Mouse (Mus musculus) heart, embryonic 14.5 days (tissue): Measurements from ENCODE around the gene Hat1. TPM values are rescaled to one million over a fixed set of nuclear protein-coding genes. Genes with fewer than 3 reads are reported as not detected.

Source experiments
- ATAC-seq: fragments of 200-750 bp; cut with Nextera tagmentation; 2 replicates; pipeline ENCODE4 v1.8.0; 2017; ENCODE audit warnings: low read depth, moderate TSS enrichment; ENCODE audit not compliant: insufficient number of reproducible peaks, insufficient read depth, low FRiP score
- H3K27ac ChIP-seq, 2 experiments: fragments of 200-500 bp in 1 of 2; fragments of 300-500 bp in 1 of 2; sonication (generic) in 1 of 2; replicated peaks in 1 of 2; 2 replicates each; pipeline ENCODE4 v1.5.1; 2012 to 2014; ENCODE audit warnings: low read depth in 2 of 2, low read length in 2 of 2, control low read depth in 1 of 2, mild to moderate bottlenecking in 1 of 2, mixed read lengths in 1 of 2; ENCODE audit not compliant: control insufficient read depth in 1 of 2, insufficient read depth in 1 of 2
- H3K27me3 ChIP-seq: fragments of 300-500 bp; sonication (generic); 2 replicates; pipeline ENCODE4 v1.6.1; 2014; ENCODE audit warnings: mild to moderate bottlenecking, low read length, control low read depth; ENCODE audit not compliant: control insufficient read depth, insufficient read depth
- H3K36me3 ChIP-seq: fragments of 300-500 bp; sonication (generic); 2 replicates; pipeline ENCODE4 v1.6.1; 2014; ENCODE audit warnings: mild to moderate bottlenecking, control low read depth, low read length, mixed read lengths; ENCODE audit not compliant: control insufficient read depth, insufficient read depth
- H3K4me1 ChIP-seq, 2 experiments: fragments of 200-500 bp in 1 of 2; fragments of 300-500 bp in 1 of 2; sonication (generic) in 1 of 2; 2 replicates each; pipeline ENCODE4 v1.6.1; 2012 to 2014; ENCODE audit warnings: low read length in 2 of 2, control low read depth in 1 of 2, mixed read lengths in 1 of 2; ENCODE audit not compliant: control insufficient read depth in 2 of 2, insufficient read depth in 2 of 2
- H3K4me2 ChIP-seq: fragments of 300-500 bp; sonication (generic); 2 replicates; pipeline ENCODE4 v1.6.1; 2014; ENCODE audit warnings: mild to moderate bottlenecking, low read length
- H3K4me3 ChIP-seq, 2 experiments: fragments of 200-500 bp in 1 of 2; fragments of 300-500 bp in 1 of 2; sonication (generic) in 1 of 2; 2 replicates each; pipeline ENCODE4 v1.5.1; 2012 to 2014; ENCODE audit warnings: low read length in 2 of 2, mild to moderate bottlenecking in 2 of 2, control low read depth in 1 of 2, low read depth in 1 of 2, moderate library complexity in 1 of 2; ENCODE audit not compliant: control insufficient read depth in 1 of 2, insufficient read depth in 1 of 2
- H3K9ac ChIP-seq: fragments of 300-500 bp; sonication (generic); 2 replicates; pipeline ENCODE4 v1.6.1; 2014; ENCODE audit warnings: mild to moderate bottlenecking, low read length
- H3K9me3 ChIP-seq: fragments of 300-500 bp; sonication (generic); 2 replicates; pipeline ENCODE4 v1.6.1; 2016; ENCODE audit warnings: low read length, control low read depth; ENCODE audit not compliant: control insufficient read depth
- WGBS: fragments of 180-500 bp; shearing (Covaris S2); extraction: QIAGEN DNeasy Blood & Tissue Kit; methylation state at CpG from one replicate; pipeline ENCODE4 v1.1.7; 2014; 5-methylcytosine and 5-hydroxymethylcytosine counted together
- polyA plus RNA-seq: library from polyadenylated mRNA; unstranded; fragments of >200 nt; fragmentation: Nextera tagmentation; extraction: Ambion mirVana; gene quantifications from 2 replicates; pipeline ENCODE4 v1.2.1, GENCODE M21; 2014

The Hat1 gene
- polyA plus RNA-seq: 107 TPM in 2 replicates

DNA sequence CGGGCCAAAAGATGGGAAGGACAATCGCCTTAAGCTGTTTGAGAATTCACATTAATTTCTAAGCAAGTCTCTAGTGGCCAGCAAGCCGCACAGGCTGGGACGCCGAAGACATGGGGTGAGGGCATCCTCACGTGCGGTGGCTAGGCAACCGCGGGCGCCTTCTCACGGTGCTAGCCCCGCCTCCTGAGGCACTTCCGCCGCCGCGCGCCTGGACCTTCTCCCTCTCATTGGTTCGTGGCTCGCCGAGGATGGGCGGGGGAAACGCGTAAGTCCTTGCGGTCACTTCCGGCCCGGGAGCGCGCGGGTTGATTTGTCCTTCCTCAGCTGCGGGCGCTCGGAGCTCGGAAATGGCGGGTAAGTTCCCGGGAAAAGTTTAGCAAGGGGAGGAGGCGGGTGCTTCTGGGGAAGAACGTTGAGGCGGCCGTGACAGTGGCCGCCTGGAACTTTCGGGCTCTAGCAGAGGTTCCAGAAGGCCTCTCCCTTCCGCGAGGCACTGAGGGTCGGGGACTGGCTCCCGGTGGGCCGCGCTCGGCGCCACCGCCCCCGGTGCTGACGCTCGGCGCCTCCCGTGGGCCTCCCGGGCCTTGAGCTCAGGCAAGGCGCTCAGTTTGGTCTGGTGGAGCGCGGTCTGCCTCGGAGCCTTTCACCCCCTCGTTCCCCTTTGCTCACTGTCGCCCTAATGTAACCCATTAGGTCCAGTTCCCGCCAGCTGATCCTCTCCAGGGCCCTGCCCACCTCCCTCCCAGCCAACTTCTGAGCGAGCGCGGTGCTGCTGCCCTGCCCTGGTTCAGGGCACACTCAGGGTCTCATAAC, at the start of gene Hat1:
TSS of gene Hat1 (plus strand) at position 8 of the 813 bp plus-strand sequence.
- Histone ChIP-seq H3K27me3 (no peaks in the 10 kb centered on the region), H3K36me3 (peaks cover 16% of the 10 kb centered on the region), H3K4me1 (0 out of 4 replicates have a peak, but pooled peaks cover 0 to 3% of the 10 kb centered on the region in 2 experiments), H3K4me3 (peak within 1 kb of the TSS; percentile 81 to 84), H3K4me2 (peak within 1 kb of the TSS; percentile 72), H3K9ac (peak within 1 kb of the TSS; percentile 87), H3K9me3 (no peaks in the 10 kb centered on the region), H3K27ac (peak within 1 kb of the TSS; percentile 35 to 85)
- ATAC-seq: peak; percentile 97
- WGBS: under 1% methylated on average over 66 of the region's 66 CpGs

DNA sequence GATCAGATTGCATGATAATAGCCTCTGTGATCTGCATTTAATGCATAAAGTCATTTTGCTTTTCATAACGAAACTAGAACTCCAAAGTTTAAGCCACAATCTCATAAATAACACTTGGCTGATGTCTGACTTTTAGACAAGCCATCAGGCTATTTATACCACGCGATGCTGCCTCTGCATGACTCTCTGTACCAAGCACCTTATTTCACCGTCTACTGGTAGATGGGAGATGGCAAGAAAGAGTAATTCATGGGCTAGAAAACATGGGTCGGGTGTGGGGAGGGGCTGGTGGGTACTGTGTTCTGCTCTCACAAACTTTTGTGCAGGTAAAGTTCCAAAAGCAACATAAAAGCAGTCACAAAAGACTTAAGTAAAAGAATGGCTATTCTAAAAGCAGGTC, 48.6 kb upstream of the Hat1 start:
- no peak for ATAC-seq
- WGBS: 37% methylated on average over 5 of the region's 5 CpGs
- H3K4me3 ChIP-seq: no peak overlapping the region
- no peaks in the 10 kb centered on the region for H3K27me3 ChIP-seq
- H3K4me2 ChIP-seq: peak overlapping the region; percentile 31
- peaks cover 3 to 11% of the 10 kb centered on the region in 2 experiments for H3K4me1 ChIP-seq
- H3K9ac ChIP-seq: no peak overlapping the region
- peak overlapping the region; percentile 33 to 60; a peak in 3 of 4 replicates for H3K27ac ChIP-seq
- H3K36me3 ChIP-seq: peaks cover 45% of the 10 kb centered on the region
- no peaks in the 10 kb centered on the region for H3K9me3 ChIP-seq

DNA sequence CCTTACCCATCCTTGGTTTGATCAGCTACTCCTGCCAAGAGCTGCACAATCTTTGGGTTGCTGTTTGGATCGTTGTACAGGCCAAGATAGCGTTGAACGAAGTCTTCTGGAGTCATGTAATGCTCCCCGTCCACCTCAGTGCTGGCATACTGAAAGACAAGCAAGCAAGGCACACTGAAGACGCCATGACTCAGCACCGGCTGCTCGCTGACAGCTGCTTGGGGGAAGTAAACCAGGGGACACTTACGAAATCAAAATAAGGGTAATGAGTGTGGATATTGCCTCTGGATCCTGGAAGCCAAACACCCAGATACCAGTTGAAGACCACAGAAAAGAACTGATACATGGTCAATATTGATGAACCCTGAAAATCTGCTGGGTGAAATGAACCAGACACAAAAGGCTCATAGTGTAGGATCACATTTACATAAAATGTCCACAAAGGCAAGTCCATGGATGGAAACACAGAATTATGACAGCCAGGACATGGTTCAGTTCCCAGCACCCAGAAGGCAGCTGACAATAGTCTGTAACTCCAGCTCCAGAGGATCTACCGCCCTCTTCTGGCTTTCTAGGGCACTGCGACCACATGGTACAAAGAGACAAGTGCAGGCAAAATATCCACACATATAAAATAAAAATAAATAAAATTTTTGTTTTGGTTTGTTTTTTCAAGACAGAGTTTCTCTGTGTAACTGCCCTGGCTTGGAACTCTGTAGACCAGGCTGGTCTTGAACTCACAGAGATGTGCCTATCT, 44.7 kb upstream of the Hat1 start:
- Histone ChIP-seq H3K36me3 (peaks cover 29% of the 10 kb centered on the region), H3K9me3 (no peaks in the 10 kb centered on the region), H3K27ac (no peak overlapping the region), H3K9ac (no peak overlapping the region), H3K4me3 (no peak overlapping the region), H3K27me3 (no peaks in the 10 kb centered on the region), H3K4me1 (peaks cover 3 to 11% of the 10 kb centered on the region in 2 experiments), H3K4me2 (no peak overlapping the region)
- 91% methylated on average over 10 of the region's 10 CpGs for WGBS
- ATAC-seq: no peak

DNA sequence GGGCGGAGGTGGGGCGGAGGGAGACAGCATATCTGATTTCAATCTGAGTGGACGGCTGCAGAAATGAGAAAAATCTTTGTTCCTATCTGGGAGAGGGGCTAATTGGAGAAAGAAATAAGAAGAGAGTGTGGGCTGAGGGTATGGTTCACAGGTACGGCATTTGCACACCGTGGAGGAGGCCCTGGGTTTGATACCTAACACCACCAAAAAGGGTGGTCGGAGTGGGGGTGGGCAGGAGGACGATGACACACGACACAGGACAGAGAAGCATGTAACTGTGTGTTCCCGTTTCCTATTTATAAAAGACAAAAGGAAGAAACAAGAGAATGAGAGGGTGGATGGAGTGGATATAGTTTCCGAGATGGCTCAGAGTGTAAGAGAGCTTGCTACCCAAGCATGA, 41.6 kb upstream of the Hat1 start:
- 85% methylated on average over 10 of the region's 10 CpGs for WGBS
- H3K9ac ChIP-seq: no peak overlapping the region
- no peaks in the 10 kb centered on the region for H3K9me3 ChIP-seq
- H3K4me3 ChIP-seq: no peak overlapping the region
- H3K4me1 ChIP-seq: peaks cover 0 to 4% of the 10 kb centered on the region in 2 experiments; a peak in 2 of 4 replicates
- no peak overlapping the region for H3K27ac ChIP-seq
- ATAC-seq: no peak
- no peaks in the 10 kb centered on the region for H3K27me3 ChIP-seq
- no peak overlapping the region for H3K4me2 ChIP-seq
- H3K36me3 ChIP-seq: peaks cover 21% of the 10 kb centered on the region

DNA sequence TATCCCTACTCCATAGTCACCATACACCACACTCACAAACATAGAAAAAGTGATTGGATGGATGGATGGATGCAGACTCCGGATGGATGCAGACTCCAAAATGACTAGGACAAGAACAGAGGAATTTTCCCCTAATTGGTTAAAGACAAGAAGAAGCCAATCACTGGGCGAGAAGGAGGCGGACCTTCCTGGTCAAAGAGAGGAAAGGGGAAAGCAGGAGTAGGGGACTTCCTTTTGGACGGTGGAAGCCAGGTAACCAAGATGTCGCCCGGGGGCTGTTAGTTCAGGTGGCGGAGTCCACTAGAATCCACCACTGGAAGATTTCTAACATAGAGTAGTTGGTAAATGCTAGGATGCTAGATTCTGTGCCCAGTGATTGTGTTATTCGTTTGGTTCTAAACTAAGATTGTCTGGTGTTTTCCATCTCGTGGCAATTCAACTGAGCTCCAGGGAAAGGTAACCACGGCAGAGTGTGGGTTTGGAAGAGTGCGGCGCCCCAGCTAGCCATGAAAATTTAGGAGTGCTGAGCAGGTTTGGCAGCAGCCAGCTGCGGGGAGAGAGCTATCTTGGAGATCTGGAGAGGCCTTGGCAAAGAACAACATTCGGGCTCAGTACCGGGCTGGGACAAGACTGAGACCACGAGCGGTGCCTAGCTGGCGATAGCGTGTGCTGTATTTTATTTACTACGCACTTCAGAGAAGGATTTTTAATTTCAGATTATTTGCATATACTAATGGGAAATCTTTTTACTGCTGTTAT, 40.8 kb upstream of the Hat1 start:
- no peaks in the 10 kb centered on the region for H3K9me3 ChIP-seq
- no peak for ATAC-seq
- H3K27me3 ChIP-seq: no peaks in the 10 kb centered on the region
- H3K4me2 ChIP-seq: no peak overlapping the region
- WGBS: 92% methylated on average over 20 of the region's 20 CpGs
- no peak overlapping the region for H3K27ac ChIP-seq
- no peak overlapping the region for H3K9ac ChIP-seq
- peaks cover 14% of the 10 kb centered on the region for H3K36me3 ChIP-seq
- H3K4me3 ChIP-seq: no peak overlapping the region
- peaks cover 0 to 4% of the 10 kb centered on the region in 2 experiments; a peak in 2 of 4 replicates for H3K4me1 ChIP-seq

DNA sequence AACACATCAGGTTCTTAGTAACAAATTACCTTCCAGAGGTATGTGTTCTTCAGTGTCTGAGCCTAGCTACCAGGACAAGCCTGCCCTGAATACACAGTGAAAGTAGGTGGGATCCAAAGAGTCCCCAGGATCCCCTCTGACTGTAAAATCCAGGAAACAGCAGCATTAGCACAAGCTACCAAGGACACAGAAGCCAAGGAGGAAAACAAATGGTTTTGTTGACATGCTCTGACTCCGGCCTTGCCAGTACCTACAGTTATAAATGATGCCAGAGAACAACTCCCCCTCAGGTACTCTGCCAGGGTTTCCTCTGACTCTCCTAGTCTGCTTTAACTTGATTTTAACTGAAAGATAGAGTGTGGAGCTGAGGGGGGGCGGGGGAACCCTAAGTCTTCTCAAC, 39.2 kb upstream of the Hat1 start:
- no peak overlapping the region for H3K27ac ChIP-seq
- H3K9ac ChIP-seq: no peak overlapping the region
- H3K4me1 ChIP-seq: peaks cover 9 to 16% of the 10 kb centered on the region in 2 experiments
- 73% methylated on average over 2 of the region's 2 CpGs for WGBS
- no peak overlapping the region for H3K4me2 ChIP-seq
- H3K36me3 ChIP-seq: no peaks in the 10 kb centered on the region
- H3K27me3 ChIP-seq: no peaks in the 10 kb centered on the region
- no peaks in the 10 kb centered on the region for H3K9me3 ChIP-seq
- ATAC-seq: no peak
- H3K4me3 ChIP-seq: no peak overlapping the region

DNA sequence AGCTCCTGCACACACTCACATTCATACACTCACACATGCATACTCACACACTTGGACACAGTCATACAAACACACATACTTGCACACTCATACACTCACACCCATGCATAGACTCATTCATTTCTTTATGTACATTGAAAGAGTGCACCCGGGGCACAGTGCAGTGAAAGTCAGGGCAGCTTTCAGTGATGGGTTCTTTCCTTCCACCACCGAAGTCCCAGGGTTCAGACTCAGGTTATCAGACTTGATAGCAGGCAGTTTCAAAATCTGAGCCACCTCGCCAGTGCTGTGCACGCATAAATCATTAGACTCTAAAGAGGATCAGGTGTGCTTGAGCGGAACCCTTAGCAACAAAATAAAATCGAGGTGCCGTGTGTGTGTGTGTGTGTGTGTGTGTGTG, 38.6 kb upstream of the Hat1 start:
- Histone ChIP-seq H3K4me1 (peaks cover 9 to 16% of the 10 kb centered on the region in 2 experiments), H3K4me2 (no peak overlapping the region), H3K27ac (no peak overlapping the region), H3K9ac (no peak overlapping the region), H3K36me3 (no peaks in the 10 kb centered on the region), H3K27me3 (no peaks in the 10 kb centered on the region), H3K9me3 (no peaks in the 10 kb centered on the region), H3K4me3 (no peak overlapping the region)
- no peak for ATAC-seq
- WGBS: 64% methylated on average over 7 of the region's 7 CpGs
